Mouse (Mus musculus) C2C12 (cell line): ENCODE measurements at regions not wholly inside any gene's neighbourhood (a gene's known extent, or its start where the extent isn't known, plus 50 kb on each side); places are given as distances from the start of the nearest gene placed in this dataset.
A peak's percentile ranks its signal among the peaks of the same experiment; 100 is the strongest.

Experiments
- H3K27me3 ChIP-seq: one replicate; pipeline ENCODE4 v1.6.1; 2011; ENCODE audit not compliant: control insufficient read depth, insufficient read depth, insufficient read length
- H3K36me3 ChIP-seq: one replicate; pipeline ENCODE4 v1.6.1; 2011; ENCODE audit not compliant: control insufficient read depth, insufficient read depth
- H3K4me3 ChIP-seq: one replicate; pipeline ENCODE4 v1.5.1; 2011; ENCODE audit warnings: mild to moderate bottlenecking, control low read depth; ENCODE audit not compliant: poor library complexity, insufficient read depth, severe bottlenecking
- H3K79me2 ChIP-seq: one replicate; pipeline ENCODE4 v1.6.1; 2011; ENCODE audit not compliant: control insufficient read depth, insufficient read depth
- H3K79me3 ChIP-seq: one replicate; pipeline ENCODE4 v1.6.1; 2011; ENCODE audit warnings: low read depth, control low read depth
- H3ac ChIP-seq: one replicate; pipeline ENCODE3; 2011; ENCODE audit warnings: low read depth; ENCODE audit not compliant: control insufficient read depth, insufficient read length
- CEBPB ChIP-seq: IDR thresholded peaks from one replicate; pipeline ENCODE4 v1.6.1; 2011; ENCODE audit warnings: low read depth, mild to moderate bottlenecking, control low read depth, moderate library complexity
- CTCF ChIP-seq: IDR thresholded peaks from one replicate; pipeline ENCODE4 v1.5.1; 2011; ENCODE audit not compliant: control insufficient read depth, insufficient read depth, insufficient read length
- FOSL1 ChIP-seq: IDR thresholded peaks from one replicate; pipeline ENCODE4 v1.8.0; 2011; ENCODE audit warnings: mild to moderate bottlenecking, low read length; ENCODE audit not compliant: poor library complexity, insufficient read depth, severe bottlenecking
- MAX ChIP-seq: IDR thresholded peaks from one replicate; pipeline ENCODE4 v1.6.1; 2011; ENCODE audit warnings: mild to moderate bottlenecking, control low read depth
- MYOD1 ChIP-seq: IDR thresholded peaks from one replicate; pipeline ENCODE4 v1.6.1; 2011; ENCODE audit warnings: low read depth; ENCODE audit not compliant: control insufficient read depth, insufficient read length
- MYOG ChIP-seq: IDR thresholded peaks from one replicate; pipeline ENCODE4 v1.6.1; 2011; ENCODE audit not compliant: control insufficient read depth, insufficient read length; ENCODE audit errors: extremely low read depth
- USF1 ChIP-seq: IDR thresholded peaks from one replicate; pipeline ENCODE4 v1.6.1; 2011; ENCODE audit warnings: low read depth, mild to moderate bottlenecking, control low read depth, moderate library complexity

- TF ChIP-seq USF1 (peak; percentile 42), MAX (peak; percentile 68), CTCF (no peak), MYOD1 (peak; percentile 54), MYOG (no peak), CEBPB (peak; percentile 62), FOSL1 (no peak)
- H3K79me3 ChIP-seq, result no peaks in the 10 kb centered on the region
- H3K27me3 ChIP-seq, result no peaks in the 10 kb centered on the region
- H3K36me3 ChIP-seq, result no peaks in the 10 kb centered on the region
- H3ac ChIP-seq, result peak overlapping the region; percentile 49
- no peak overlapping the region for H3K4me3 ChIP-seq
- no peaks in the 10 kb centered on the region for H3K79me2 ChIP-seq
Measured at GRCm38 (mm10) chr4:150706793-150707724, 55.1 kb upstream of the Slc45a1 start.

DNA sequence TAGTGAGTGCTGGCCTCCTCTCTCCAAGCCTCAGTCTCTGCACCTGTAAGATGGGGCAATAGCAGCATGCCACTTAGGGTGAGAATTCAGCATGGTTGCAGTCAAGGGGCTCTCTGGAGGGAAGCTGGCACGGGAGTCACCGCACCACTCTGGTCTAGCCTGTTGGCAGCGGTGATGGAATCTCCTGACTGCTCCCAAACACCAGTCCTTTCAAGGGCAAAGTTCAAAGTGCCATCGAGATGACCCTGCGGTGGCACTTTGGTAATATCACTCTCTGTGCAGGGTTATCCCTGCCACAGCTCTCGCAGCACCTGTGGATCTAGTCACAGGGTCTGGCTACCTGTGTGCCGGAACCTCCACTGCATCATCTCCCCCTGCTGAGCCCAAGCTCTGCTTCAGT, 54.3 kb upstream of the Slc45a1 start:
- H3ac ChIP-seq, result peak overlapping the region; percentile 49
- no peaks in the 10 kb centered on the region for H3K27me3 ChIP-seq
- H3K36me3 ChIP-seq, result no peaks in the 10 kb centered on the region
- no peak for TF ChIP-seq MAX
- TF ChIP-seq CTCF, result no peak
- TF ChIP-seq MYOG, result no peak
- no peak for TF ChIP-seq MYOD1
- TF ChIP-seq FOSL1, result no peak
- TF ChIP-seq USF1, result no peak
- TF ChIP-seq CEBPB, result no peak
- H3K4me3 ChIP-seq, result no peak overlapping the region
- H3K79me2 ChIP-seq, result no peaks in the 10 kb centered on the region
- no peaks in the 10 kb centered on the region for H3K79me3 ChIP-seq

DNA sequence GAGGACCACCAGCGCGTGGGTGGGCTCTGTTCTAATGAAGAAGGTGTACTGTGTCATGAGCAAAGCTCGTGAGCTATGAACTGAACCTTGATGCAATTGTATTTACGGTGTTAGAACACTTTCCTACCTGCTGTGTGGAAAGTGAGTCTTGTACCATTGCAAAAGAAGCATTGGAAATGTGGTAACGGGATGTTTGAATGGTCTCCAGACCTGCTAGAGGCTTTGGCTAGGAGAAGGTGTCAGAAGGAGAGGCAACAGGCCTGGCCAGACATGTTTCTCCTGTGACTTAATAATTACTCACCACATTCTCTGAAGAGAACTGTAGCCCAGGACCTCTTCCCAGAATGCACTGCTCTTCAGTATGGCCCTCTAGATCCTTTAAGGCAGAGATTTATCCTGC, 51.3 kb upstream of the Slc45a1 start:
- Histone ChIP-seq H3K27me3 (no peaks in the 10 kb centered on the region), H3K4me3 (no peak overlapping the region), H3K79me3 (no peaks in the 10 kb centered on the region), H3ac (no peak overlapping the region), H3K36me3 (no peaks in the 10 kb centered on the region), H3K79me2 (no peaks in the 10 kb centered on the region)
- no peak for TF ChIP-seq MYOG
- no peak for TF ChIP-seq CEBPB
- TF ChIP-seq MYOD1, result no peak
- TF ChIP-seq USF1, result no peak
- no peak for TF ChIP-seq CTCF
- no peak for TF ChIP-seq MAX
- no peak for TF ChIP-seq FOSL1
